Mouse (Mus musculus): ENCODE results near the gene Spata45. TPM values are rescaled to one million over a fixed set of nuclear protein-coding genes. Genes with fewer than 3 reads are reported as not detected.

Spata45 gene
- polyA plus RNA-seq, 1 experiment from 2014 or later: not detected

- DNase-seq (ENCODE audit: low spot score): no peak
- H3K36me3 ChIP-seq: peaks cover 100% of the 10 kb centered on the region
- 94% methylated on average over 6 of the region's 6 CpGs for WGBS
- no peaks in the 10 kb centered on the region for H3K4me1 ChIP-seq
- no peak overlapping the region for H3K27ac ChIP-seq
- no peaks in the 10 kb centered on the region for H3K9me3 ChIP-seq (replicated peaks)
- no peaks in the 10 kb centered on the region for H3K27me3 ChIP-seq (ENCODE audit: low read depth, poor library complexity, severe bottlenecking)
- H3K4me3 ChIP-seq: no peak overlapping the region
Measured at GRCm38 (mm10) chr1:191073001-191073400, 36.6 kb downstream of the Spata45 start.

- peaks cover 100% of the 10 kb centered on the region for H3K36me3 ChIP-seq
- 91% methylated on average over 4 of the region's 4 CpGs for whole genome bisulfite sequencing
- no peaks in the 10 kb centered on the region for H3K4me1 ChIP-seq
- H3K27me3 ChIP-seq (ENCODE audit: low read depth, poor library complexity, severe bottlenecking): no peaks in the 10 kb centered on the region
- DNase-seq (ENCODE audit: low spot score): no peak
- no peaks in the 10 kb centered on the region for H3K9me3 ChIP-seq (replicated peaks)
- no peak overlapping the region for H3K27ac ChIP-seq
- no peak overlapping the region for H3K4me3 ChIP-seq
Measured at GRCm38 (mm10) chr1:191073486-191073885, 37.0 kb downstream of the Spata45 start.

- no peaks in the 10 kb centered on the region for H3K4me1 ChIP-seq
- no peaks in the 10 kb centered on the region for H3K27me3 ChIP-seq (ENCODE audit: low read depth, poor library complexity, severe bottlenecking)
- H3K27ac ChIP-seq: no peak overlapping the region
- peak; percentile 59 for DNase-seq (ENCODE audit: low spot score)
- peaks cover 100% of the 10 kb centered on the region for H3K36me3 ChIP-seq
- WGBS: 70% methylated on average over 10 of the region's 10 CpGs
- H3K4me3 ChIP-seq: no peak overlapping the region
- H3K9me3 ChIP-seq (replicated peaks): no peaks in the 10 kb centered on the region
Measured at GRCm38 (mm10) chr1:191075199-191075883, 38.9 kb downstream of the Spata45 start.

- no peak for DNase-seq (ENCODE audit: low spot score)
- Histone ChIP-seq H3K9me3 (replicated peaks) (no peaks in the 10 kb centered on the region), H3K36me3 (peaks cover 81% of the 10 kb centered on the region), H3K4me3 (no peak overlapping the region), H3K27me3 (ENCODE audit: low read depth, poor library complexity, severe bottlenecking) (no peaks in the 10 kb centered on the region), H3K4me1 (no peaks in the 10 kb centered on the region), H3K27ac (no peak overlapping the region)
- WGBS: 94% methylated on average over 8 of the region's 8 CpGs
Measured at GRCm38 (mm10) chr1:191083230-191083629, 46.8 kb downstream of the Spata45 start.

DNA sequence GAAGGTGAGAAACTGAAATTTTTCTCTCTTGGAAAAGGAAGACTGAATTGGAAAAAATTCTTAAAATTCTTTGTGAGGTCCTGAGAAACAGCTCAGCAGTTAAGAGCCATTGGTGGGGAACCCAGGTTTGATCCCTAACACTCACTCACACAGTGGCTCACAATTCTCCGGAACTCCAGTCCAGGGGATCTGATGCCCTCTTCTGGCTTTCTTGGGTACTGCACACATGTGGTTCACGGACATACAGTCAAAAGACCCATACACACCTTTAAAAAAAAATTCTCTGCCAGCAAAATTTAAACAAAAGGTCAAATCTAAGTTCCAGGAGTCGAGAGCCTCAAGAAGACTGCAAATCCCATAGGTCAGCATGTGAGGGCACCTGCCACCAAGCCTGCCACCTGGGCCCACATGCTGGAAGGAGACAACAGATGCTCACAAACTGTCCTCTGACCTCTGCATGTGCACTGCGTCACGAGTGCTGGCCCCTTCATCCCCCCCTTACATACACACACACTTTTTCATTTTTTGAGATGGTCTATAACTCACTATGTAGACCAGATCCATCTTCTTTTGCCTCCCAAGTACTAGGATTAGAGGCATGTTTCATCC lies 48.6 kb downstream of the Spata45 start:
- Histone ChIP-seq H3K36me3 (peaks cover 62% of the 10 kb centered on the region), H3K27ac (no peak overlapping the region), H3K4me3 (no peak overlapping the region), H3K4me1 (no peaks in the 10 kb centered on the region), H3K9me3 (replicated peaks) (no peaks in the 10 kb centered on the region), H3K27me3 (ENCODE audit: low read depth, poor library complexity, severe bottlenecking) (no peaks in the 10 kb centered on the region)
- DNase-seq (ENCODE audit: low spot score): peak; percentile 76
- 82% methylated on average over 5 of the region's 5 CpGs for WGBS

GRCm38 (mm10) chr1:191085597-191085996 lies 49.2 kb downstream of the Spata45 start:
- no peaks in the 10 kb centered on the region for H3K9me3 ChIP-seq (replicated peaks)
- no peaks in the 10 kb centered on the region for H3K4me1 ChIP-seq
- no peak overlapping the region for H3K4me3 ChIP-seq
- H3K36me3 ChIP-seq: peaks cover 57% of the 10 kb centered on the region
- H3K27ac ChIP-seq: no peak overlapping the region
- no peaks in the 10 kb centered on the region for H3K27me3 ChIP-seq (ENCODE audit: low read depth, poor library complexity, severe bottlenecking)
- DNase-seq (ENCODE audit: low spot score): no peak
- 84% methylated on average over 12 of the region's 12 CpGs for WGBS

- Histone ChIP-seq H3K4me3 (no peak overlapping the region), H3K4me1 (peaks cover under 1% of the 10 kb centered on the region; the same call in 1 of the 2 replicates), H3K27ac (no peak overlapping the region), H3K36me3 (peaks cover 50% of the 10 kb centered on the region), H3K27me3 (ENCODE audit: low read depth, poor library complexity, severe bottlenecking) (no peaks in the 10 kb centered on the region), H3K9me3 (replicated peaks) (no peaks in the 10 kb centered on the region)
- DNase-seq (ENCODE audit: low spot score): no peak
- 90% methylated on average over 7 of the region's 7 CpGs for WGBS
Measured at GRCm38 (mm10) chr1:191086304-191086878, 50.0 kb downstream of the Spata45 start.

DNA sequence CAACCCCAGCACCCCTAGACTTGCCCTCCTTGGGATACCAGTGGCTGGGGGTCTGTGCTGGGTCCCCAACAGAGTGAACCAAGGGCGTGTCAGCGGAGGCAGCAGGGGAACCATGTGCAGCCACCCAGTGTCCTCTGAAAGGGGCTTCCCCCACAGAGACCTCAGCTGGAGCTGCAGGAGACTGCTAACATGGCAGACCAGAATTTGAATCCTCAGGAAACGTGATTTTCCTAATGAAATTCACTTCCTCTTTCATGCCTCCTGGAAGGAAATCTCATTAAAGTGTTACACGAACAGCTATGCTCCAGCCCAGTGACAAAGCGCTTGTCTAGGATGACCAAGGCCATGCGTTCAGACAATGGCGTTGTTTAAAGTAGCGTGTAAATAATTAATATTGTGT lies 50.5 kb downstream of the Spata45 start:
- H3K4me1 ChIP-seq: peaks cover 5% of the 10 kb centered on the region; the same call in 1 of the 2 replicates
- H3K27ac ChIP-seq: no peak overlapping the region
- WGBS: 85% methylated on average over 8 of the region's 8 CpGs
- H3K9me3 ChIP-seq (replicated peaks): no peaks in the 10 kb centered on the region
- H3K4me3 ChIP-seq: no peak overlapping the region
- no peak for DNase-seq (ENCODE audit: low spot score)
- H3K27me3 ChIP-seq (ENCODE audit: low read depth, poor library complexity, severe bottlenecking): no peaks in the 10 kb centered on the region
- H3K36me3 ChIP-seq: peaks cover 44% of the 10 kb centered on the region

GRCm38 (mm10) chr1:191087955-191088354 lies 51.5 kb downstream of the Spata45 start:
- peaks cover 5% of the 10 kb centered on the region; the same call in 1 of the 2 replicates for H3K4me1 ChIP-seq
- no peak overlapping the region for H3K4me3 ChIP-seq
- WGBS: 93% methylated on average over 5 of the region's 5 CpGs
- peaks cover 34% of the 10 kb centered on the region for H3K36me3 ChIP-seq
- no peak overlapping the region for H3K27ac ChIP-seq
- H3K27me3 ChIP-seq (ENCODE audit: low read depth, poor library complexity, severe bottlenecking): no peaks in the 10 kb centered on the region
- DNase-seq (ENCODE audit: low spot score): no peak
- no peaks in the 10 kb centered on the region for H3K9me3 ChIP-seq (replicated peaks)

GRCm38 (mm10) chr1:191089355-191089754 lies 52.9 kb downstream of the Spata45 start:
- Histone ChIP-seq H3K9me3 (replicated peaks) (no peaks in the 10 kb centered on the region), H3K27ac (no peak overlapping the region), H3K4me3 (no peak overlapping the region), H3K4me1 (peaks cover 5% of the 10 kb centered on the region; the same call in 1 of the 2 replicates), H3K27me3 (ENCODE audit: low read depth, poor library complexity, severe bottlenecking) (no peaks in the 10 kb centered on the region), H3K36me3 (peaks cover 20% of the 10 kb centered on the region)
- WGBS: 72% methylated on average over 6 of the region's 6 CpGs
- DNase-seq (ENCODE audit: low spot score): no peak

GRCm38 (mm10) chr1:191092050-191092449 lies 55.6 kb downstream of the Spata45 start:
- peaks cover 8% of the 10 kb centered on the region for H3K4me1 ChIP-seq
- DNase-seq (ENCODE audit: low spot score): no peak
- no peaks in the 10 kb centered on the region for H3K36me3 ChIP-seq
- no peaks in the 10 kb centered on the region for H3K9me3 ChIP-seq (replicated peaks)
- H3K27me3 ChIP-seq (ENCODE audit: low read depth, poor library complexity, severe bottlenecking): peaks cover 10% of the 10 kb centered on the region
- no peak overlapping the region for H3K4me3 ChIP-seq
- WGBS: 82% methylated on average over 8 of the region's 8 CpGs
- H3K27ac ChIP-seq: no peak overlapping the region

Data from limb, embryonic 10.5 days (tissue).